Mouse (Mus musculus): ENCODE results near the gene 4430402I18Rik. TPM values are rescaled to one million over a fixed set of nuclear protein-coding genes. Genes with fewer than 3 reads are reported as not detected.
A peak's percentile ranks its signal among the peaks of the same experiment; 100 is the strongest.

The 4430402I18Rik gene
- total RNA-seq, 2 experiments from 2014 or later: 4.7 to 8.4 TPM

GRCm38 (mm10) chr19:28968178-28968577 is 578 bp upstream of the 4430402I18Rik start:
- DNase-seq: no peak

- no peak for DNase-seq
Measured at GRCm38 (mm10) chr19:28964552-28964903, 3.1 kb downstream of the 4430402I18Rik start.

GRCm38 (mm10) chr19:28963842-28964551 is 3.6 kb downstream of the 4430402I18Rik start, which contains the start of gene Plpp6:
Gene Plpp6, plus strand, starts transcription at chr19:28963953.
- peak; percentile 79 to 80 for DNase-seq

DNA sequence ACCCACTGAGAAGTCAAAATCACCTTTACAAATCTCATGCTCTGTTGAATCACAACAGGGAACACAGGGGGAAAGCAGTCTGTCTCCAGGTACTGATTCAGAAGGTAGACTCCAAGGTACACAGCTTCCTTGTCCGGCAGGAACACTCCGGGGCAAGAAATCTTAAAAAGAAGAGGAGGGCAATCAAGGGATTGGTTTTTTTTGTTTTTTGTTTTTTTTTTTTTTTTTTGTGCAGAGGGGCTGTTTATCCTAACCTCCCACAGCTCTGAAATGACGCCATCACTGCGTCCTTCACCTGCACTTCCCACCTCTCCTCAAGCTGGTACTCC is 4.1 kb downstream of the 4430402I18Rik start:
- no peak for DNase-seq

- DNase-seq: no peak
Measured at GRCm38 (mm10) chr19:28963113-28963512, 4.5 kb downstream of the 4430402I18Rik start.

GRCm38 (mm10) chr19:28951251-28951650 is 16.3 kb downstream of the 4430402I18Rik start:
- DNase-seq: no peak

DNA sequence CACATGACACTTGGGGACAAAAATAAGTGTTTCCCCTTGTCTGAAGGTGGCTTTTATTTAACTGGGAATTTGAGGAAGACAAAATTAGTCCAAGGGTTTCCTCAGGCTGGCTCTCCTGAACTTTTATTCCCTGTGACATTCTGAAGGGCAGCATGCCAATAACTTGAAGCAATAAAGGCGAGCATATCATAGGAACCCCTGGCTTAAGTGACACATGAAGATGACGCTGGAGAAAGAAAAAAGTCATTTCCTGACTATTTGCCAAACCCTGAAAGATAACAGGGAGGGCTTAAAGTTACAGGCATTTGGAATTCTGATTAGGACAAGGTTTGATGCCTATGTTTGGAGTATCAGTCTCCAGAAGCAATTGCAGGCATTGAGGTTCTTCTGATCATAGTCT is 20.3 kb downstream of the 4430402I18Rik start:
- no peak for DNase-seq

- peak; percentile 33 to 36 for DNase-seq
Measured at GRCm38 (mm10) chr19:28946782-28947181, 20.8 kb downstream of the 4430402I18Rik start.

- DNase-seq: no peak
Measured at GRCm38 (mm10) chr19:28941271-28941670, 26.3 kb downstream of the 4430402I18Rik start.

- no peak for DNase-seq
Measured at GRCm38 (mm10) chr19:28940135-28940874, 27.3 kb downstream of the 4430402I18Rik start.

GRCm38 (mm10) chr19:28934897-28935296 is 32.7 kb downstream of the 4430402I18Rik start:
- no peak for DNase-seq

DNA sequence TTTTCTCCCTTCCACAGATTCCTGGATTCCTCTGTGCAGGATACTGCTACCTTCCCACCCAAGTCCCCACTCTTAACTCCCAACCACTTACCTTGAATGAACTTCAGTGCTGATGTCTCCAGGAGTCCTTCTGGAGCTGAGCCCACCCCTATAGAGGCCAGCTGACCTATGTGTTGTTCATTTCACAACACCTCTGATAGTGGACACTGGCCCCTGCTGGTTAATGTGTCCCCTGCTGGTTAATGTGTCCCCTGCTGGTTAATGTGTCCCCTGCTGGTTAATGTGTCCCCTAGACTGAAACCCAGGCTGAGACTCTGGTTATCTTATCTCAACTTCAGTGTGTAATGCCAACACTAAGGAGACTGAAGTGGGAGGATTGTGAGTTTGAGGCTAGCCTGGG is 38.6 kb downstream of the 4430402I18Rik start:
- no peak for DNase-seq

DNA sequence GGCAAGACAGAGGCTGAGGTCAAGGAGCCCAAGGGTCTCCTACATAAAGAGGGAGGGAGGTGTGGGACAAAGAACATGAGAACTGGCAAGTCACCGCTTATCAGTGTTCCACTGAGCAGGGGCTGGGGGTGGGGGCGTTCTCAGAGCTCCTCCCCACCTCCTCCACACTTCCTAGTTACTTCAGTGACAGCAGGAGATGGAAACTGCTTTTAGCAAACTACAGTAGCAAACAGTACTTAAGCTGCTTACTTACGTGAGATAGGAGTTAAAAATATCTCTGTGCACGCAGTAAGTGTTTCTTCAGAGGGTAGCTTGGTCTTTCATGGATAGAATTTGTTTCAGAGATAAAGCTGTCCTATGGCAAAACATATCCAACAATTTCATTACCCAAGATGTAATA is 40.2 kb downstream of the 4430402I18Rik start:
- DNase-seq: no peak

GRCm38 (mm10) chr19:28926366-28926765 is 41.2 kb downstream of the 4430402I18Rik start:
- no peak for DNase-seq

DNA sequence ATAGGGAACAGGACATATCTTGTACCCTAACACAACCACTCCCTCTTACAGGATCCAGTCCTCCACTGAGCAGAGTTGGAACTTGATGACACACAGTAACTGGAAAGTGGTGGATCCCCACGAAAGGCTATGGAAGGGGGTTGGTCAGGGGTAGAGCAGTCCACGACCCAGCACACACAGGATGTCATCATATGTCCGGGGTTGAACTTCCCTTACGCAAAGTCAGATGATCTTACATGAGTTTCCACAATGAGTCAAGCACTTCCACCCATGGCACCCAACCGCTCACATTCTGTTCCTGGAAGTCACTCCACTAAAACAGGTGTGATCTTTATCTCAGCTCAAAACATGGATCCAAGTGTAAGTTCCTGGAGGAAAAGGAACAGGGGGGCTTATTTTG is 49.8 kb downstream of the 4430402I18Rik start:
- DNase-seq: no peak

- no peak for DNase-seq
Measured at GRCm38 (mm10) chr19:28916492-28916891, 51.1 kb downstream of the 4430402I18Rik start.

GRCm38 (mm10) chr19:28915602-28916250 is 51.9 kb downstream of the 4430402I18Rik start:
- DNase-seq: no peak

DNA sequence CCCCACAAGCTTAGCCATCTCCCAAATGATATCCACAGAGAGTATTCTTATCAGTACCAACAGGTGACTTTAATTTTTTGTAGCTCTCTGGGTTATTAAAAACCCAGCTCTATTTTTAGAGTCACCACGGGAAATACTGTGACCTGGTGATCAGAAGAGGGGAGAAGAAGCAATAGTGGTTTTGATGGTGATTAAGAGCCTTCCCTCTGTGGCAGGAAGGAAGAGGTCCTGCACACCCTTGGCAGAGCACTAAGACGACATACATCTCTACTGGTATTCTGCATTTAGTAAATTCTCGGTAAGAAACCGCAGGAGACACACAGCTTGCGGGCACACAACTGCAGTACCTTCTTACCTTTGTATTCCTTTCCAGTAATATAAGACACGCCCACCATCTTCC is 53.0 kb downstream of the 4430402I18Rik start:
- DNase-seq: no peak

GRCm38 (mm10) chr19:28908693-28909092 is 58.9 kb downstream of the 4430402I18Rik start:
- DNase-seq: no peak

DNA sequence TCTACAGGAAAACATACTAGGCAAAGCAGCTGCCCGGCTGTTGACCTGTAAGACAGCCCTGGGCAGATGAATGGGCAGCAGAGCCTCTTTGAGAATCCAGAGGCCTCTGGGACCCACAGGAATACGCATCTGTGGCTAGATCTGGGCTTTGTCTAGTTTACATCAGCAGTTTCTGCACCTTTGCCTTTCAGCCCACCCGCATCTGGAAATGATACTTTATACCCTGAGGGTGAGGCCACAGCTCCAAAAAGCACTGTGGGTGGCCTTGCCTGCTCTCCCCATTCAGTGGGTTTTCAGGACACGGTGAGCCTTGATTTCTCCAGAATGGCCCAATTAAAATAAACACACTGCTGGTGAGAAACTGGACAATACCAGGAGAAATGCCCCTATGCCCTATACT is 59.4 kb downstream of the 4430402I18Rik start:
- DNase-seq: no peak

DNA sequence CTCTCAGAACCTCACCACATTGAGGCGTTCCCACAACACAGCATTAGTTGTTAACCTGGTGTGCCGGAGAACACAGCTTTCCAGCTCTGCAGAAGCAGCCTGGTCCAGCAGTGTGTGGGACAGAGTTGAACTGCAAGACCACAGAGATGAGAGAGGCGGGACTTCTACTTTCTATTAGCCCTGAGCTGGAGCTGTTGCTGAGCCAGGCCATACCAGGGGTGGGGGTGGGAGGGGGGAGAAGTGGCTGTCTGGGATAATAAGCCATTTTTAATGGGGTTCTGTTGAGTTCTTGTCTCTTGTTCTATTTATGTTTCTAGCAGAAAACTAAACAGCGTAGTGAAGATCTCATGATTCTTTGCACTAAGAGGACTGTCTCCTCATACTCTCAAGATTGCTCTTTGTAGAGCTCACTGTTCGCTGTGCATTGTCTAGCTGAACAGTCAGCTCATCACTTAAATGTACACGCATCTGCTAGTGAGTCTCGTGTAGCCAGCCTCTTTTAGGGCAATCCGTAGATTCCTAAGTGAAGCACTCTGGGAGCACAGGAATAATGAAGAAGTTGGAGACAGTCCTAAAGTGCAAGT is 64.0 kb downstream of the 4430402I18Rik start:
- no peak for DNase-seq

- DNase-seq: peak; percentile 72 to 74
Measured at GRCm38 (mm10) chr19:28902806-28903205, 64.8 kb downstream of the 4430402I18Rik start.

- no peak for DNase-seq
Measured at GRCm38 (mm10) chr19:28902111-28902510, 65.5 kb downstream of the 4430402I18Rik start.
